Comparison of ENCODE assay signal across 23 mouse cellular contexts in genomic region chr17:50517781-50518415, GRCm38 (mm10). TPM values are rescaled to one million over a fixed set of nuclear protein-coding genes. Genes with fewer than 3 reads are reported as not detected.
A peak's percentile ranks its signal among the peaks of the same experiment; 100 is the strongest.
DNase-seq lines count a peak whose midpoint lies in the region; ATAC-seq and TF ChIP-seq lines count a peak whose summit lies in the region.
"Had no signal": no experiment of that assay in that cellular context is flagged by ENCODE, and none has a peak within 500 bp of the region (broad histone marks: within the 10 kb centered on the region; RNA-seq: fewer than 3 reads in every experiment).

No protein-coding gene starts in this region.

- no peaks in the 10 kb centered on the region for H3K27me3 ChIP-seq in lung, embryonic 14.5 days (ENCODE audit: insufficient read depth, low read length)
- H3K27me3 ChIP-seq in lung, postnatal 0 days (replicated peaks; ENCODE audit: insufficient read depth, low read length), result no peaks in the 10 kb centered on the region
- H3K27me3 ChIP-seq in CH12.LX (replicated peaks), result no peaks in the 10 kb centered on the region
- H3K27me3 ChIP-seq in intestine, embryonic 15.5 days (replicated peaks), result no peaks in the 10 kb centered on the region
- H3K27me3 ChIP-seq: embryonic facial prominence, embryonic 15.5 days; hindbrain, embryonic 13.5 days had no signal

- no peak overlapping the region for H3K4me2 ChIP-seq in lung, embryonic 14.5 days
- no peak overlapping the region for H3K4me2 ChIP-seq in lung, postnatal 0 days (replicated peaks; ENCODE audit: low read depth, low read length)
- no peak overlapping the region for H3K4me2 ChIP-seq in CH12.LX (ENCODE audit: insufficient read depth, low read depth, poor library complexity, severe bottlenecking)
- no peak overlapping the region for H3K4me2 ChIP-seq in intestine, embryonic 15.5 days (replicated peaks)
- H3K4me2 ChIP-seq: embryonic facial prominence, embryonic 15.5 days; hindbrain, embryonic 13.5 days had no signal

- H3K27ac ChIP-seq in gastrocnemius, adult 2 months, result 0 out of 2 replicates have a peak overlapping the region, but pooled peaks have one; percentile 10
- no peak overlapping the region for H3K27ac ChIP-seq in lung, embryonic 14.5 days (ENCODE audit: low read depth)
- H3K27ac ChIP-seq in lung, postnatal 0 days (ENCODE audit: low read length), result no peak overlapping the region
- no peak overlapping the region for H3K27ac ChIP-seq in CH12.LX (ENCODE audit: insufficient read depth, low read depth)
- H3K27ac ChIP-seq in intestine, embryonic 15.5 days, result no peak overlapping the region
- H3K27ac ChIP-seq: embryonic facial prominence, embryonic 15.5 days; forebrain, embryonic 10.5 days; heart, embryonic 10.5 days; hindbrain, embryonic 13.5 days; hindbrain, postnatal 0 days had no signal

- no peak overlapping the region for H3K4me3 ChIP-seq in gastrocnemius, adult 2 months
- no peak overlapping the region for H3K4me3 ChIP-seq in lung, embryonic 14.5 days (ENCODE audit: low read depth, low read length)
- no peak overlapping the region for H3K4me3 ChIP-seq in lung, postnatal 0 days (ENCODE audit: low read depth, low read length)
- no peak overlapping the region for H3K4me3 ChIP-seq in CH12.LX (replicated peaks in 1 of 3; ENCODE audit: low read depth in 2 of 3, low read length in 2 of 3, poor library complexity in 1 of 3)
- no peak overlapping the region for H3K4me3 ChIP-seq in intestine, embryonic 15.5 days (replicated peaks)
- H3K4me3 ChIP-seq: embryonic facial prominence, embryonic 15.5 days; erythroblast, embryonic 14.5 days; forebrain, embryonic 10.5 days; heart, embryonic 10.5 days; hindbrain, embryonic 13.5 days had no signal

- TF ChIP-seq POLR2A in CH12.LX (IDR thresholded peaks at IDR 0.05; ENCODE audit: low read depth, low read length), result no peak

- no peak for ATAC-seq in lung, embryonic 14.5 days (ENCODE audit: insufficient read depth)
- ATAC-seq in lung, postnatal 0 days, result no peak
- ATAC-seq in megakaryocyte-erythroid progenitor cell, adult 5-6 weeks (replicated peaks; ENCODE audit: low FRiP score, low TSS enrichment, poor library complexity, severe bottlenecking), result peak; percentile 65
- ATAC-seq in intestine, embryonic 15.5 days, result no peak
- ATAC-seq: forebrain, embryonic 14.5 days; hindbrain, postnatal 0 days had no signal

- intact Hi-C loops in gastrocnemius, adult 2 months (cut with DNase I), result no loop called here

- no peaks in the 10 kb centered on the region for H3K36me3 ChIP-seq in lung, embryonic 14.5 days (ENCODE audit: insufficient read depth)
- no peaks in the 10 kb centered on the region for H3K36me3 ChIP-seq in lung, postnatal 0 days (ENCODE audit: insufficient read depth, low read length)
- H3K36me3 ChIP-seq in CH12.LX (replicated peaks in 1 of 2; ENCODE audit: control insufficient read depth in 1 of 2, insufficient read depth in 1 of 2, low read length in 1 of 2), result peaks cover 0 to 13% of the 10 kb centered on the region in 2 experiments
- no peaks in the 10 kb centered on the region for H3K36me3 ChIP-seq in intestine, embryonic 15.5 days
- H3K36me3 ChIP-seq: embryonic facial prominence, embryonic 15.5 days; forebrain, embryonic 10.5 days; heart, embryonic 10.5 days; hindbrain, embryonic 13.5 days had no signal

- DNase-seq in gastrocnemius, adult 2 months, result no peak
- no peak for DNase-seq in gastrocnemius, adult 18-20 months (ENCODE audit: low spot score)
- DNase-seq in lung, embryonic 14.5 days, result peak; percentile 15
- no peak for DNase-seq in lung, postnatal 0 days (ENCODE audit: low spot score)
- DNase-seq in CH12.LX (ENCODE audit: extremely low read depth), result no peak
- no peak for DNase-seq in frontal cortex, postnatal 10 days (ENCODE audit: low spot score in 2 of 2)
- DNase-seq: adrenal gland, adult 8-10 months; adrenal gland, postnatal 36 days; cerebellum, adult 2 months; cerebellum, postnatal 10 days; embryo, embryonic 11 days; gastrocnemius, postnatal 36 days; heart, adult 18-20 months; heart, postnatal 10 days had no signal

- no peak for TF ChIP-seq RAD21 in CH12.LX (IDR thresholded peaks at IDR 0.05; ENCODE audit: low read depth, low read length)

- no peak for TF ChIP-seq CTCF in gastrocnemius, adult 2 months (IDR thresholded peaks at IDR 0.05)
- no peak for TF ChIP-seq CTCF in lung, embryonic 14.5 days (IDR thresholded peaks at IDR 0.05; ENCODE audit: low read depth)
- no peak for TF ChIP-seq CTCF in lung, postnatal 0 days (IDR thresholded peaks at IDR 0.05)
- no peak for TF ChIP-seq CTCF in CH12.LX (conservative IDR thresholded peaks at IDR 0.05 in 1 of 2, IDR thresholded peaks at IDR 0.05 in 1 of 2; ENCODE audit: low read depth in 2 of 2, low read length in 2 of 2)

- no peak overlapping the region for H3K9ac ChIP-seq in lung, embryonic 14.5 days
- H3K9ac ChIP-seq in lung, postnatal 0 days (replicated peaks; ENCODE audit: low read depth), result no peak overlapping the region
- H3K9ac ChIP-seq in CH12.LX (ENCODE audit: insufficient read depth, low read depth), result no peak overlapping the region
- H3K9ac ChIP-seq in intestine, embryonic 15.5 days, result no peak overlapping the region
- H3K9ac ChIP-seq: embryonic facial prominence, embryonic 15.5 days; hindbrain, embryonic 13.5 days had no signal

- dilution Hi-C loops in CH12.LX (cut with MboI; ENCODE audit: extremely low pct_ligation_motif_present, extremely low pct_unique_long_range_greater_than_20kb, low sequenced_read_pairs), result no loop called here

- in situ Hi-C loops in CH12.LX (cut with MboI; ENCODE audit: low pct_ligation_motif_present, low pct_unique_long_range_greater_than_20kb, low sequenced_read_pairs), result loop anchor here (10.0 kb wide), 1 partner anchor 57 kb away; no protein-coding TSS in a partner anchor

- H3K4me1 ChIP-seq in lung, embryonic 14.5 days (ENCODE audit: insufficient read depth), result no peaks in the 10 kb centered on the region
- H3K4me1 ChIP-seq in lung, postnatal 0 days (ENCODE audit: insufficient read depth, low read depth, low read length), result no peaks in the 10 kb centered on the region
- H3K4me1 ChIP-seq in CH12.LX (ENCODE audit: control insufficient read depth in 1 of 2, insufficient read depth in 2 of 2), result peaks cover 5 to 18% of the 10 kb centered on the region in 2 experiments
- H3K4me1 ChIP-seq in intestine, embryonic 15.5 days (replicated peaks), result 0 out of 2 replicates have a peak, but pooled peaks cover 8% of the 10 kb centered on the region
- H3K4me1 ChIP-seq: embryonic facial prominence, embryonic 15.5 days; heart, embryonic 10.5 days had no signal

- 59% methylated on average over 6 of the region's 6 CpGs for WGBS in lung, embryonic 14.5 days
- 69% methylated on average over 6 of the region's 6 CpGs for WGBS in lung, postnatal 0 days
- 70% methylated on average over 6 of the region's 6 CpGs for WGBS in intestine, embryonic 15.5 days

- H3K9me3 ChIP-seq in lung, embryonic 14.5 days (ENCODE audit: low read depth, low read length), result no peaks in the 10 kb centered on the region
- H3K9me3 ChIP-seq in lung, postnatal 0 days (ENCODE audit: low read length), result no peaks in the 10 kb centered on the region
- H3K9me3 ChIP-seq in CH12.LX (replicated peaks; ENCODE audit: low read length), result peaks cover 4% of the 10 kb centered on the region
- no peaks in the 10 kb centered on the region for H3K9me3 ChIP-seq in intestine, embryonic 15.5 days
- H3K9me3 ChIP-seq: embryonic facial prominence, embryonic 15.5 days; heart, embryonic 10.5 days; hindbrain, embryonic 13.5 days had no signal

- no peak for TF ChIP-seq EP300 in lung, postnatal 0 days (IDR thresholded peaks at IDR 0.05)
- TF ChIP-seq EP300 in CH12.LX (IDR thresholded peaks at IDR 0.05; ENCODE audit: low read length), result no peak

- peaks cover 44% of the 10 kb centered on the region for H3K79me2 ChIP-seq in CH12.LX (replicated peaks; ENCODE audit: control insufficient read depth, extremely low read depth, insufficient read depth, poor library complexity, severe bottlenecking)

TF ChIP-seq in CH12.LX, 34 proteins besides CTCF, POLR2A, EP300 and RAD21:
- TF ChIP-seq MEF2A (IDR thresholded peaks at IDR 0.05; ENCODE audit: borderline replicate concordance, low read depth, low read length), result 0 out of 2 replicates have a peak, but pooled peaks have one; percentile 47
- TF ChIP-seq ZNF384 (IDR thresholded peaks at IDR 0.05; ENCODE audit: low read depth, low read length), result peak; percentile 10; the same call in 1 of the 2 replicates
- no peak for TF ChIP-seq JUN (IDR thresholded peaks at IDR 0.05; ENCODE audit: insufficient read depth, low read depth, low read length)
- no peak for TF ChIP-seq PAX5 (IDR thresholded peaks at IDR 0.05; ENCODE audit: low read length)
- TF ChIP-seq ZMIZ1 (IDR thresholded peaks at IDR 0.05; ENCODE audit: low read depth, low read length), result no peak

RNA-seq across cellular contexts. Expression of gene Plcl2, which starts 8.7 kb away (rescaled TPM):
- total RNA-seq in gastrocnemius, adult 2 months (2021), result 10 to 100 TPM; 31.0 to 37.2 TPM
- 10 to 100 TPM; 36.7 to 38.0 TPM for total RNA-seq in gastrocnemius, adult 18-20 months (2021)
- 4.8 and 5.6 TPM in 2 replicates for polyA plus RNA-seq in lung, embryonic 14.5 days (2014; fragmentation: Nextera tagmentation; extraction: Ambion mirVana)
- polyA plus RNA-seq in lung, postnatal 0 days (2015; fragmentation: Nextera tagmentation; extraction: Ambion mirVana), result 1.0 and 1.3 TPM in 2 replicates
- total RNA-seq in CH12.LX (2012; rRNA removed) (11.7 and 16.6 TPM in 2 replicates), CH12.LX (2014; rRNA removed) (12.7 and 12.9 TPM in 2 replicates)
- 9.0 and 9.3 TPM in 2 replicates for polyA plus RNA-seq in CH12.LX (2012; ENCODE audit: insufficient read length, low read depth)
- total RNA-seq in megakaryocyte-erythroid progenitor cell, adult 5-6 weeks (2014; fragmentation: Nextera tagmentation), result 42.4 and 61.8 TPM in 2 replicates
- 44.0 and 47.5 TPM in 2 replicates for total RNA-seq in megakaryocyte-erythroid progenitor cell, adult 5-6 weeks (2017)
- 4.7 and 4.9 TPM in 2 replicates for polyA plus RNA-seq in intestine, embryonic 15.5 days (2015; fragmentation: Nextera tagmentation; extraction: Ambion mirVana)
